Mouse (Mus musculus) olfactory bulb, adult 2 months (tissue): Measurements from ENCODE around the gene Man1c1.

Experiments
- CTCF ChIP-seq: fragments of 200-500 bp; IDR thresholded peaks from 2 replicates; pipeline ENCODE4 v1.5.1; 2012; ENCODE audit warnings: low read depth, mild to moderate bottlenecking, low read length, moderate library complexity; ENCODE audit not compliant: insufficient read depth
- POLR2A ChIP-seq: fragments of 200-500 bp; IDR thresholded peaks from 2 replicates; pipeline ENCODE4 v1.6.1; 2012; ENCODE audit warnings: mild to moderate bottlenecking, low read depth, low read length, moderate library complexity; ENCODE audit not compliant: insufficient read depth

GRCm38 (mm10) chr4:134733371-134733770 lies 29.3 kb upstream of the Man1c1 start:
- TF ChIP-seq CTCF (no peak), POLR2A (no peak)
